Mouse (Mus musculus) regulatory T cell (primary cell): ENCODE results near the gene Il25.

Experiments
- in situ Hi-C: fragments of 300-600 bp; cut with MboI, MseI; formaldehyde crosslinking; loops from one replicate; pipeline ENCODE4 v1.15.1; 2025; ENCODE audit warnings: high pct_unique_total_duplicates

Gene Il25

GRCm38 (mm10) chr14:54978664-54979063 lies 46.2 kb downstream of the Il25 start:
- in situ Hi-C loops: loop anchor here (10.0 kb wide), 1 partner anchor 1376 kb away; no protein-coding TSS in a partner anchor

DNA sequence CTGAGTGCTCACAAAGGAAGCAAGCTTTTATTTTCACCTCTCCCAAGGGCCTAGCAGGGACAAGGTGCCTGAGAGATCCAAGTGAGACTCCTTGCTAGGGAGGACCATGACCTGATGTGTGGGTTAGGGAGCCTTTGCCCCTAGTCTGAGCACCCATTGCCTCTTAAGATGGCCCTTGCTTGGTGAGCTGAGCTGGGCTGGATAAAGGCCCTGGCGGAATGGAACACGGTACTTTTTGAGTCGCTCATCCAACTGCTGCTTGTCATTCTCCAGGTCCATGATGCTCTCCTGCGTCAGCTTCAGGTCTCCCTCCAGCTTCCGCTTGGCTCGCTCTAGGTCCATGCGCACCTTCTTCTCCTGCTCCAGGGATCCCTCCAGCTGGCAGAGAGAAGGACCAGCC lies 49.4 kb downstream of the Il25 start:
- in situ Hi-C loops: no loop called here
